Mouse (Mus musculus): ENCODE data around the gene Taf3. TPM values are rescaled to one million over a fixed set of nuclear protein-coding genes. Genes with fewer than 3 reads are reported as not detected.

Taf3 gene
- total and polyA plus RNA-seq, 3 experiments = 3.1 to 13.4 (median 6.0) TPM

Other genes starting within 250 kb of the Taf3 start
- not detected in 2 replicates for gene 4930412O13Rik, start 167.3 kb downstream of the Taf3 start, total RNA-seq (2012; rRNA removed)
- not detected in 2 replicates for gene 4930412O13Rik, start 167.3 kb downstream of the Taf3 start, total RNA-seq (2014; rRNA removed)
- gene 4930412O13Rik, start 167.3 kb downstream of the Taf3 start, polyA plus RNA-seq (2012; ENCODE audit: insufficient read length, low read depth) = not detected in 2 replicates
- 0.17 and 0.38 TPM in 2 replicates for gene 9230102O04Rik, start 159.1 kb downstream of the Taf3 start, total RNA-seq (2012; rRNA removed)
- gene 9230102O04Rik, start 159.1 kb downstream of the Taf3 start, total RNA-seq (2014; rRNA removed) = not detected in 2 replicates
- gene 9230102O04Rik, start 159.1 kb downstream of the Taf3 start, polyA plus RNA-seq (2012; ENCODE audit: insufficient read length, low read depth) = not detected in 2 replicates
- 0.08 and 0.34 TPM in 2 replicates for gene Gata3, start 158.6 kb downstream of the Taf3 start, total RNA-seq (2012; rRNA removed)
- 0.11 and 0.20 TPM in 2 replicates for gene Gata3, start 158.6 kb downstream of the Taf3 start, total RNA-seq (2014; rRNA removed)
- gene Gata3, start 158.6 kb downstream of the Taf3 start, polyA plus RNA-seq (2012; ENCODE audit: insufficient read length, low read depth) = 0.50 and 0.63 TPM in 2 replicates
- gene Atp5c1, start 31.9 kb upstream of the Taf3 start, total RNA-seq (2012; rRNA removed) = 336 and 359 TPM in 2 replicates
- 876 and 918 TPM in 2 replicates for gene Atp5c1, start 31.9 kb upstream of the Taf3 start, total RNA-seq (2014; rRNA removed)
- gene Atp5c1, start 31.9 kb upstream of the Taf3 start, polyA plus RNA-seq (2012; ENCODE audit: insufficient read length, low read depth) = 375 and 423 TPM in 2 replicates
- 23.0 and 29.5 TPM in 2 replicates for gene Kin, start 32.0 kb upstream of the Taf3 start, total RNA-seq (2012; rRNA removed)
- gene Kin, start 32.0 kb upstream of the Taf3 start, total RNA-seq (2014; rRNA removed) = 31.5 and 37.8 TPM in 2 replicates
- gene Kin, start 32.0 kb upstream of the Taf3 start, polyA plus RNA-seq (2012; ENCODE audit: insufficient read length, low read depth) = 44.7 and 49.0 TPM in 2 replicates
- gene Itih2, start 82.8 kb upstream of the Taf3 start, total RNA-seq (2012; rRNA removed) = not detected in 2 replicates
- gene Itih2, start 82.8 kb upstream of the Taf3 start, total RNA-seq (2014; rRNA removed) = not detected in 2 replicates
- gene Itih2, start 82.8 kb upstream of the Taf3 start, polyA plus RNA-seq (2012; ENCODE audit: insufficient read length, low read depth) = not detected in 2 replicates
- gene Itih5, start 105.0 kb upstream of the Taf3 start, total RNA-seq (2012; rRNA removed) = 0.04 and 0.08 TPM in 2 replicates
- gene Itih5, start 105.0 kb upstream of the Taf3 start, total RNA-seq (2014; rRNA removed) = 0.11 and 0.12 TPM in 2 replicates
- gene Itih5, start 105.0 kb upstream of the Taf3 start, polyA plus RNA-seq (2012; ENCODE audit: insufficient read length, low read depth) = 0.19 and 0.30 TPM in 2 replicates